Mouse (Mus musculus) brain, embryonic 14.5 days (tissue): Measurements from ENCODE around the gene Ttyh1.

Source experiments
- CTCF ChIP-seq: fragments of 200-500 bp; IDR thresholded peaks from 2 replicates; pipeline ENCODE4 v1.5.1; 2012; ENCODE audit warnings: inconsistent platforms, mild to moderate bottlenecking, moderate library complexity, borderline replicate concordance; ENCODE audit not compliant: insufficient read depth, insufficient read length; ENCODE audit errors: extremely low read depth
- POLR2A ChIP-seq: fragments of 200-500 bp; IDR thresholded peaks from 2 replicates; pipeline ENCODE4 v1.6.1; 2012; ENCODE audit warnings: mild to moderate bottlenecking, inconsistent platforms, borderline replicate concordance; ENCODE audit not compliant: poor library complexity, insufficient read depth, insufficient read length, severe bottlenecking; ENCODE audit errors: extremely low read depth

DNA sequence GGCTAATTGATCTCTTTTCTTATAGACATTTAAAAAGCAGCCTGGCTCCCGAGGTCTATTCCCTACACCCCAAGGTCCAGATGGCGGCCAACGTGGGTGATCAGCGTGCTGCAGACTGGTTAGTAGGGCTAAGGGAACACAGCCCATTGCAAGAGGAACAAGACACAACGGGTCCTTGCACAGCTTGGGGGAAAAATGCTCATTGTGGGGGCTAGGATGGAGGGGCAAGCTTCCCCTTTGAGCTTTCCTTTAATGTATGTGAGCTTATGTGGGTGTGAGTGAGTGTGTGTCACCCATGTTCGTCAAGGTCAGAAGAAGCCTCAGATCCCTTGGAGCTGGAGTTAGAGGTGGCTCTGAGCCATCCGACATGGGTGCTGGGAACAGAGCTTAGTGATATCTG, 19.5 kb downstream of the Ttyh1 start:
- TF ChIP-seq POLR2A (no peak), CTCF (no peak)
